Mouse (Mus musculus) 3134 (cell line): ENCODE data around the gene Tmed3.

Source experiments
- DNase-seq: peaks from one replicate; pipeline ENCODE4 v3.0.0-alpha.2; 2011; ENCODE audit warnings: low spot score; ENCODE audit not compliant: insufficient read length; ENCODE audit errors: extremely low read depth

The Tmed3 gene

GRCm38 (mm10) chr9:89704265-89705196, at the start of gene Tmed3:
Gene Tmed3, minus strand, starts transcription at chr9:89705068.
- peak; percentile 94 for DNase-seq

- DNase-seq, result no peak
Measured at GRCm38 (mm10) chr9:89740041-89740440, 35.2 kb upstream of the Tmed3 start.

DNA sequence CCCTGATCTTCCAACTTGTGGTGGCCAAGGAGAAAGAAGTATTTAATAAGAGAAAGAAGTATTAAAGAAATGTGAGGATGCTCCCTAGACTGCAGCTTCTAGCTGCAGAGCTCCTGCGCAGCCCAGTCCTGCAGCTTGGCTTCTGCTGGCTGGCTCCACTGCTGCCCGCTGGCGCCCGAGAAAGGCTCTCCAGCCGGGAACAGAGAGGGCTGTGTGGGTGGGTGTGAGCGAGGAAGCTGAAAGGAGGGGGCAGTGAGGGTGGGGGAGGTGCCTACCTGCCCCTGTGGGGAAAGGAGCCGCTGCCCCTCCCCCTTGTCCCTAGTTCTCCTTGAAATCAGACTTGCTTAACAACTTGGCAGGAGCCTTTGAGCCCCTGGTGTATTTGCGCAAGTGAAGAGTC, 33.4 kb upstream of the Tmed3 start, which contains the start of gene Ankrd34c:
Gene Ankrd34c (minus strand): TSS at position 181 of the 400 bp plus-strand sequence.
- no peak for DNase-seq

DNA sequence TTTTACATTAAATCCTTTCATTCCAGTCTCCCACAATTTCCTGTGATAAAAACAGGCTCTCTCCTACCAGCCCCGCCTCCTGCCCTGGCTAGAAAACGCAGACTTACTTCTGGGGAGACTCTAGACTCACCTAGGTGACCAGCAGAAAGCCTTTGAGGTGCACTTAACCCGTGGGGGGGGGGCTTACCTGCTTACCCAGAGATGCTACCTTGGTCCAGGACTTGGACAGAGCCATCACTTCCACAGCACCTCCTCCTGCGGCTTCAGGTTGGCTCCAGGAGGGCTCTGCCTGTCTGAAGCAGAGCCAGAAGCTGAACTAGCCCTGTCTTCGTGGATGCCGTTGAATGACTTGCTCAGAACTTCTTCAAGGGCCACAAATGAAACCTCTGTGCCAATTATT, 33.0 kb upstream of the Tmed3 start:
- DNase-seq, result no peak

GRCm38 (mm10) chr9:89736932-89737705, 32.3 kb upstream of the Tmed3 start:
- no peak for DNase-seq

DNA sequence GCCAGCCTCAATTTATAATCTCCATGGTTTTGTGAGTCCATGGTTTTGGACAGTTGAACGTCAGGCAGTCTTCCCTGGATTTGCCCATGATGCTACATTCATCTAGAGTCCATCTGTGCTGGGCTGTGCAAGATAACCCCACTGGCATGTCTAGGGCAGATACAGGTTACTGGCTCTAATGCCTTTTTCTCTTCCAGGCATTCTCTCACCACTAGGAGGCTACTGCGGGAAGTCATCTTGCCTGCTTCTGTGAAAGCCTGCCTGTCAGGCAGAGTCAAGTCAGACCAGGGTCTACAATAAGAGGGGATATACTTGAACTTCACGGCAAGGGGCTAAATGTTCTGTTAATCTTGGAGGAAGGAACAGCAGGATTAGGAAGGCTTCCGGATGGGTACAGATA, 2.0 kb upstream of the Tmed3 start:
- DNase-seq, result peak; percentile 15

DNA sequence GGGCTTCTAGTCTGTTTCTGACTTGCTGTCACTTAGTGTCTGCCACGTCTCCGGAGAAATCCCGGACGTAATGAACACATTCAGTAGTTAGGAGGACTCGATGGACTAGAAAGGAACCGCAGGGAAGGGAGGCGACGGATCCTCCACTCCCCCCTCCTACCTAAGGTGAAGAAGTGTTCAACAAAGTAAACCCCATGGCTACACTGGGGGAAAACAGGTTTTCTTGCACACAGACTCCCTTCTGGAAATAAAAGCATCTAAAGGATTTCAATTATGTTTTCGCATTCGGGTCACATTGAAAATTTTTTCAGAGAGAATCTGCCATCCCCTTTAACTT, 297 bp upstream of the Tmed3 start:
- DNase-seq, result no peak

GRCm38 (mm10) chr9:89700910-89701457, 3.9 kb downstream of the Tmed3 start:
- no peak for DNase-seq

DNA sequence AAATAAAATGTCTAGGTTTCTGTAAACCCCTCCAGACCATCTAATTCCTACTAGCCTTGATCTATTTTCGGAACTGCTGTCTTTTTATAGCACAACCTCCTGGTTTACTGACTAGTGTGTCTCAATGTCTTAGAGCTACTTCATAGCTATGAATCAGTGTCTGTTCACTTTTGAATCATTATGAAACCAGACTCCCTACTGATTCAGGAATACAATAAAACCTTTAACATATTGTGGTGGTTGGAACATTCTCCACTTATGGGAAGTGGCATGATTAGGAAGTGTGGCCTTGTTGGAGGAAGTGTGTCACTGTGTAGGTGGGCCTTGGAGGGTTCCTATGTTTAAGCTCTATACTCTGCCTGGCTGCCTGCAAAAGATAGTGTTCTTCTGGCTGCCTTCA, 9.7 kb downstream of the Tmed3 start:
- DNase-seq, result no peak

- no peak for DNase-seq
Measured at GRCm38 (mm10) chr9:89693670-89694069, 11.2 kb downstream of the Tmed3 start.

GRCm38 (mm10) chr9:89689179-89689578, 15.7 kb downstream of the Tmed3 start:
- no peak for DNase-seq

GRCm38 (mm10) chr9:89687503-89688226, 17.2 kb downstream of the Tmed3 start:
- DNase-seq, result peak; percentile 16

- DNase-seq, result no peak
Measured at GRCm38 (mm10) chr9:89686262-89686661, 18.6 kb downstream of the Tmed3 start.

GRCm38 (mm10) chr9:89678974-89679373, 25.9 kb downstream of the Tmed3 start:
- no peak for DNase-seq

GRCm38 (mm10) chr9:89674014-89674618, 30.8 kb downstream of the Tmed3 start:
- no peak for DNase-seq

DNA sequence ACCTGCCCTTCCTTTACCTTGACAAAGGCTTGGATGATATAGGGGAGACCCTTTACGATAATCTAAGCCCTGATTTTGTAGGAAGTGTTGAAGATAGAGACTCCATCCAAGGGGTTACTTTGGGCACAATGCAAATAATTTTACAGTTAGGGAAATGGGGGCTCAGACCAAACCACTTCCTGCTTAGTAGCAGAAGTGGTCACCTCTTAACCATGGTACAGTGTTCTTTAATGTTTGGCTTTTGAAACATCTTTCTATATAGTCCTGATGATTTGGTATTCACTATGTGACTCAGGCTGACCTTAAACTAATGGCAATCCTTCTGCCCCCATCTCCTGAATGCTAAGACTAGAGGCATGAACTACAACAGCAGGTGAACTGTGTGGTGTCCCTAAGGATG, 31.5 kb downstream of the Tmed3 start:
- DNase-seq, result no peak

GRCm38 (mm10) chr9:89669878-89670277, 35.0 kb downstream of the Tmed3 start:
- peak; percentile 51 for DNase-seq

GRCm38 (mm10) chr9:89667306-89667942, 37.4 kb downstream of the Tmed3 start:
- peak; percentile 4 for DNase-seq

DNA sequence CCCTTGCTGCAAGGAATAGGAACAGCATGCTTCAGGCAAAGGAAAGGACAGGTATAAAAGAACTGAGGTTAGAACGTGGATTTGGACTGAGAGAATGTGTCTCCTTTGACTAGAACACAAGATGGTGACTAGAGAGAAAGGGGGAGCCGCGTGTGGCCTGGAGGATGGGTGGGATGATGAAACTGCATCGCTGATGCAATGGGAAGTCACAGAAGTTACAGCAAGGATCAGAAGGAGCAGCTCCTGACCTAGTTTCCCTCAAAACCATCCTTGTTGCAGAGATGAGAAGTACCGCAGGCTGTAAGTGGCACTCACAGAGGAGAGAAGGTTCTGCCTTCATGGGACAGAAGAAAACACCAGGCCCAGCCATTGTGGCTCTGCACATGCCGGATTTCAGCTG, 54.0 kb downstream of the Tmed3 start:
- DNase-seq, result no peak
